In genomic region chr9:88073165-88073564, GRCm38 (mm10) we compare ENCODE assay signal across 8 mouse cellular contexts.
A peak's percentile ranks its signal among the peaks of the same experiment; 100 is the strongest.
DNase-seq lines count a peak whose midpoint lies in the region; ATAC-seq and TF ChIP-seq lines count a peak whose summit lies in the region.

No protein-coding gene starts in this region.

- intact Hi-C loops in gastrocnemius, postnatal 14 days (cut with DNase I; ENCODE audit: low total_unique reads): loop anchor here (10.0 kb wide), 2 partner anchors 142 to 358 kb away; no protein-coding TSS in a partner anchor

- no peaks in the 10 kb centered on the region for H3K27me3 ChIP-seq in forebrain, embryonic 13.5 days

- H3K9ac ChIP-seq in forebrain, embryonic 13.5 days: no peak overlapping the region

- H3K4me3 ChIP-seq in forebrain, embryonic 13.5 days: no peak overlapping the region
- no peak overlapping the region for H3K4me3 ChIP-seq in layer of hippocampus, adult 2 months

- no peaks in the 10 kb centered on the region; the same call in 1 of the 2 replicates for H3K4me1 ChIP-seq in forebrain, embryonic 13.5 days

- TF ChIP-seq CTCF in layer of hippocampus, adult 2 months (conservative IDR thresholded peaks at IDR 0.05): peak; percentile 87

- 12% methylated on average over 6 of the region's 6 CpGs for WGBS in forebrain, embryonic 13.5 days

- peak; percentile 37; the same call in 1 of the 2 replicates for ATAC-seq in forebrain, embryonic 13.5 days

- H3K27ac ChIP-seq in forebrain, embryonic 13.5 days: no peak overlapping the region
- no peak overlapping the region for H3K27ac ChIP-seq in layer of hippocampus, adult 2 months

- H3K9me3 ChIP-seq in forebrain, embryonic 13.5 days (replicated peaks): no peaks in the 10 kb centered on the region

- H3K4me2 ChIP-seq in forebrain, embryonic 13.5 days: no peak overlapping the region

- no peaks in the 10 kb centered on the region for H3K36me3 ChIP-seq in forebrain, embryonic 13.5 days (ENCODE audit: poor library complexity, severe bottlenecking)

- DNase-seq in gastrocnemius, postnatal 14 days: peak; percentile 56
- no peak for DNase-seq in gastrocnemius, adult 18-20 months (ENCODE audit: low spot score)
- peak; percentile 45 for DNase-seq in urinary bladder, postnatal 25 days (ENCODE audit: low spot score)
- no peak for DNase-seq in urinary bladder, postnatal 10 days (ENCODE audit: low spot score)
- peak; percentile 54 to 74 for DNase-seq in layer of hippocampus, adult 2 months (ENCODE audit: low spot score in 2 of 2)
- peak; percentile 33 for DNase-seq in lung, postnatal 36 days
- DNase-seq in T-cell, adult 2 months (ENCODE audit: low spot score): no peak

Comparison
In these comparisons a context has a peak if more than half of its experiments do, and no peak if none do; other contexts are left out.
1. DNase-seq: peak in gastrocnemius, postnatal 14 days (single experiment), urinary bladder, postnatal 25 days (single experiment), layer of hippocampus, adult 2 months (2 of 2) and lung, postnatal 36 days (single experiment); none in gastrocnemius, adult 18-20 months (single experiment), urinary bladder, postnatal 10 days (single experiment) and T-cell, adult 2 months (single experiment).